Mouse (Mus musculus) MN1 (cell line): ENCODE results near the gene Pcbp2.

Source experiments
- DNase-seq: peaks from one replicate; pipeline ENCODE4 v3.0.0-alpha.2; 2016; ENCODE audit warnings: low spot score

Gene Pcbp2

GRCm38 (mm10) chr15:102470183-102470604, at the start of gene Pcbp2:
Gene Pcbp2, plus strand, starts transcription at chr15:102470539.
- peak; percentile 100 for DNase-seq

GRCm38 (mm10) chr15:102420986-102421385, 49.4 kb upstream of the Pcbp2 start:
- DNase-seq, result no peak

- peak; percentile 92 for DNase-seq
Measured at GRCm38 (mm10) chr15:102421437-102421836, 48.9 kb upstream of the Pcbp2 start.

GRCm38 (mm10) chr15:102423602-102424240, 46.6 kb upstream of the Pcbp2 start:
- DNase-seq, result no peak

- no peak for DNase-seq
Measured at GRCm38 (mm10) chr15:102424657-102425056, 45.7 kb upstream of the Pcbp2 start.

- DNase-seq, result no peak
Measured at GRCm38 (mm10) chr15:102426963-102427362, 43.4 kb upstream of the Pcbp2 start.

GRCm38 (mm10) chr15:102432046-102432445, 38.3 kb upstream of the Pcbp2 start:
- DNase-seq, result no peak

- no peak for DNase-seq
Measured at GRCm38 (mm10) chr15:102433173-102433572, 37.2 kb upstream of the Pcbp2 start.

- peak; percentile 95 for DNase-seq
Measured at GRCm38 (mm10) chr15:102442490-102442889, 27.8 kb upstream of the Pcbp2 start.

GRCm38 (mm10) chr15:102445146-102445545, 25.2 kb upstream of the Pcbp2 start, which contains the start of gene Amhr2:
Gene Amhr2, plus strand, starts transcription at chr15:102445367.
- DNase-seq, result no peak

- no peak for DNase-seq
Measured at GRCm38 (mm10) chr15:102446448-102446847, 23.9 kb upstream of the Pcbp2 start.

GRCm38 (mm10) chr15:102449366-102449765, 21.0 kb upstream of the Pcbp2 start:
- no peak for DNase-seq

- DNase-seq, result peak; percentile 88
Measured at GRCm38 (mm10) chr15:102450928-102451327, 19.4 kb upstream of the Pcbp2 start.

GRCm38 (mm10) chr15:102451666-102452430, 18.5 kb upstream of the Pcbp2 start:
- peak; percentile 87 for DNase-seq

GRCm38 (mm10) chr15:102455993-102456392, 14.3 kb upstream of the Pcbp2 start:
- DNase-seq, result no peak

GRCm38 (mm10) chr15:102458050-102458736, 12.1 kb upstream of the Pcbp2 start:
- no peak for DNase-seq

GRCm38 (mm10) chr15:102458904-102459317, 11.4 kb upstream of the Pcbp2 start, which contains the start of gene Prr13:
Gene Prr13, plus strand, starts transcription at chr15:102459028.
- peak; percentile 100 for DNase-seq

GRCm38 (mm10) chr15:102459381-102459780, 11.0 kb upstream of the Pcbp2 start:
- DNase-seq, result no peak

GRCm38 (mm10) chr15:102459847-102460246, 10.5 kb upstream of the Pcbp2 start:
- no peak for DNase-seq

GRCm38 (mm10) chr15:102460409-102460808, 9.9 kb upstream of the Pcbp2 start:
- DNase-seq, result peak; percentile 58

GRCm38 (mm10) chr15:102460971-102461370, 9.4 kb upstream of the Pcbp2 start:
- DNase-seq, result peak; percentile 93

GRCm38 (mm10) chr15:102461430-102462075, 8.8 kb upstream of the Pcbp2 start:
- DNase-seq, result peak; percentile 57
